Comparison of ENCODE assay signal across 20 mouse cellular contexts in genomic region chr6:136835352-136835751, GRCm38 (mm10). TPM values are rescaled to one million over a fixed set of nuclear protein-coding genes. Genes with fewer than 3 reads are reported as not detected.
DNase-seq lines count a peak whose midpoint lies in the region; ATAC-seq and TF ChIP-seq lines count a peak whose summit lies in the region.
"Had no signal": no experiment of that assay in that cellular context is flagged by ENCODE, and none has a peak within 500 bp of the region (broad histone marks: within the 10 kb centered on the region; RNA-seq: fewer than 3 reads in every experiment).

Gene Smco3 (minus strand): TSS chr6:136835452.

- H3K4me2 ChIP-seq in kidney, embryonic 16.5 days (replicated peaks; ENCODE audit: low read depth, low read length): peak within 1 kb of the TSS; percentile 16; the same call in 1 of the 2 replicates
- H3K4me2 ChIP-seq in lung, postnatal 0 days (replicated peaks; ENCODE audit: low read depth, low read length): peak within 1 kb of the TSS; percentile 0; the same call in 1 of the 2 replicates
- H3K4me2 ChIP-seq: forebrain, embryonic 12.5 days; liver, embryonic 12.5 days; midbrain, embryonic 13.5 days had no signal

- no peaks in the 10 kb centered on the region for H3K4me1 ChIP-seq in kidney, embryonic 16.5 days (ENCODE audit: insufficient read depth, low read length)
- no peaks in the 10 kb centered on the region for H3K4me1 ChIP-seq in lung, postnatal 0 days (ENCODE audit: insufficient read depth, low read depth, low read length)
- no peaks in the 10 kb centered on the region for H3K4me1 ChIP-seq in lung, adult 2 months (ENCODE audit: control insufficient read depth, insufficient read depth, low read length)
- H3K4me1 ChIP-seq: forebrain, embryonic 12.5 days; midbrain, embryonic 13.5 days had no signal

- H3K4me3 ChIP-seq in kidney, embryonic 16.5 days (ENCODE audit: low read length): peak within 1 kb of the TSS; percentile 21
- no peak within 1 kb of the TSS for H3K4me3 ChIP-seq in lung, postnatal 0 days (ENCODE audit: low read depth, low read length)
- no peak within 1 kb of the TSS for H3K4me3 ChIP-seq in lung, adult 2 months (replicated peaks; ENCODE audit: extremely low read depth, low read depth, low read length)
- H3K4me3 ChIP-seq: forebrain, embryonic 12.5 days; gastrocnemius, adult 2 months; liver, embryonic 12.5 days; midbrain, embryonic 13.5 days had no signal

- TF ChIP-seq POLR2A in lung, adult 2 months (IDR thresholded peaks at IDR 0.05; ENCODE audit: borderline replicate concordance, extremely low read depth, low read depth, low read length): no peak

- no peak within 1 kb of the TSS for H3K9ac ChIP-seq in kidney, embryonic 16.5 days (replicated peaks; ENCODE audit: low read length)
- H3K9ac ChIP-seq in lung, postnatal 0 days (replicated peaks; ENCODE audit: low read depth): no peak within 1 kb of the TSS
- H3K9ac ChIP-seq: forebrain, embryonic 12.5 days; liver, embryonic 12.5 days; midbrain, embryonic 13.5 days had no signal

- no peak for ATAC-seq in kidney, embryonic 16.5 days (ENCODE audit: low FRiP score, low TSS enrichment)
- ATAC-seq in lung, postnatal 0 days: no peak
- ATAC-seq in inflammation-experienced regulatory T-cells, adult 6 months: peak; percentile 38
- ATAC-seq in cerebellum, adult (ENCODE audit: insufficient number of reproducible peaks, low FRiP score, low TSS enrichment): no peak
- ATAC-seq: liver, embryonic 12.5 days; midbrain, embryonic 13.5 days; Patski had no signal

- no peak within 1 kb of the TSS for H3K27ac ChIP-seq in kidney, embryonic 16.5 days (ENCODE audit: low read length)
- no peak within 1 kb of the TSS for H3K27ac ChIP-seq in lung, postnatal 0 days (ENCODE audit: low read length)
- H3K27ac ChIP-seq: forebrain, embryonic 12.5 days; gastrocnemius, adult 2 months; liver, embryonic 12.5 days; macrophage; midbrain, embryonic 13.5 days had no signal

- H3K36me3 ChIP-seq in kidney, embryonic 16.5 days (ENCODE audit: insufficient read depth, low read length): no peaks in the 10 kb centered on the region
- no peaks in the 10 kb centered on the region for H3K36me3 ChIP-seq in lung, postnatal 0 days (ENCODE audit: insufficient read depth, low read length)
- H3K36me3 ChIP-seq: forebrain, embryonic 12.5 days; liver, embryonic 12.5 days; midbrain, embryonic 13.5 days had no signal

- intact Hi-C loops in heart, postnatal 36 days (cut with DNase I): no loop called here

- no peaks in the 10 kb centered on the region for H3K9me3 ChIP-seq in kidney, embryonic 16.5 days (ENCODE audit: low read length)
- H3K9me3 ChIP-seq in lung, postnatal 0 days (ENCODE audit: low read length): no peaks in the 10 kb centered on the region
- H3K9me3 ChIP-seq: forebrain, embryonic 12.5 days; liver, embryonic 12.5 days; midbrain, embryonic 13.5 days had no signal

- H3K27me3 ChIP-seq in kidney, embryonic 16.5 days (ENCODE audit: insufficient read depth, low read length): no peaks in the 10 kb centered on the region
- no peaks in the 10 kb centered on the region for H3K27me3 ChIP-seq in lung, postnatal 0 days (replicated peaks; ENCODE audit: insufficient read depth, low read length)
- H3K27me3 ChIP-seq: Patski had no signal

- DNase-seq in heart, adult 11 months: peak; percentile 51
- DNase-seq in heart, postnatal 36 days: no peak
- DNase-seq in kidney, adult 8-10 months: no peak
- DNase-seq in lung, postnatal 0 days (ENCODE audit: low spot score): no peak
- no peak for DNase-seq in lung, adult 2 months
- DNase-seq: B cell, adult 2 months; cerebellum, postnatal 36 days; gastrocnemius, adult 2 months; kidney, adult 9 months; layer of hippocampus, adult 9-11 months had no signal

- no peak for TF ChIP-seq EP300 in lung, postnatal 0 days (IDR thresholded peaks at IDR 0.05)

- no peak for TF ChIP-seq CTCF in lung, postnatal 0 days (IDR thresholded peaks at IDR 0.05)
- TF ChIP-seq CTCF in lung, adult 2 months (IDR thresholded peaks at IDR 0.05; ENCODE audit: insufficient read depth, low read length): no peak

- 54% methylated on average over 4 of the region's 4 CpGs for WGBS in kidney, embryonic 16.5 days
- 45% methylated on average over 4 of the region's 4 CpGs for WGBS in lung, postnatal 0 days
- 43% methylated on average over 4 of the region's 4 CpGs for WGBS in lung, adult 2 months

RNA-seq across cellular contexts. Expression of gene Smco3, which starts in this region (rescaled TPM):
- not detected for total RNA-seq in heart, postnatal 36 days (2021)
- polyA plus RNA-seq in kidney, embryonic 16.5 days (2015; fragmentation: Nextera tagmentation; extraction: Ambion mirVana): 2.4 and 2.5 TPM in 2 replicates
- 2.3 and 3.4 TPM in 2 replicates for polyA plus RNA-seq in lung, postnatal 0 days (2015; fragmentation: Nextera tagmentation; extraction: Ambion mirVana)
- 0.05 TPM in 1 of 2 replicates, not detected in the other for polyA plus RNA-seq in lung, adult 2 months (2012; rRNA removed)
- polyA plus RNA-seq in inflammation-experienced regulatory T-cells, adult 6 months (2017; shearing (Covaris generic)): under 1 TPM in 1 of 3 experiments, not detected in 2; 0.82 TPM
- total RNA-seq: gastrocnemius, adult 2 months; heart, adult 8-10 months had no signal
- polyA plus RNA-seq: heart, postnatal 0 days; liver, embryonic 12.5 days had no signal

Comparison
In these comparisons a context has a peak if more than half of its experiments do, and no peak if none do; other contexts are left out.
1. Peak in ATAC-seq in inflammation-experienced regulatory T-cells, adult 6 months; RNA of the gene not detected or under 1 TPM.